Mouse (Mus musculus): ENCODE measurements around the gene Usp50. TPM values are rescaled to one million over a fixed set of nuclear protein-coding genes. Genes with fewer than 3 reads are reported as not detected.

Usp50 gene
- polyA plus RNA-seq, 1 experiment from 2014 or later, result 3.7 TPM

GRCm38 (mm10) chr2:126776416-126776815 is 6.9 kb downstream of the Usp50 start:
- Histone ChIP-seq H3K9me3 (no peaks in the 10 kb centered on the region), H3K27ac (no peak overlapping the region), H3K4me3 (no peak overlapping the region), H3K27me3 (replicated peaks) (no peaks in the 10 kb centered on the region), H3K9ac (no peak overlapping the region), H3K36me3 (no peaks in the 10 kb centered on the region), H3K4me2 (replicated peaks) (no peak overlapping the region), H3K4me1 (no peaks in the 10 kb centered on the region)
- WGBS, result 60% methylated on average over 1 of the region's 1 CpGs
- ATAC-seq (ENCODE audit: low FRiP score, low read depth), result no peak

- 64% methylated on average over 4 of the region's 4 CpGs for WGBS
- H3K4me1 ChIP-seq, result no peaks in the 10 kb centered on the region
Measured at GRCm38 (mm10) chr2:126775951-126776350, 7.3 kb downstream of the Usp50 start.

GRCm38 (mm10) chr2:126772217-126772616 is 11.1 kb downstream of the Usp50 start:
- H3K27ac ChIP-seq, result no peak overlapping the region
- no peaks in the 10 kb centered on the region for H3K27me3 ChIP-seq (replicated peaks)
- H3K4me3 ChIP-seq, result no peak overlapping the region
- no peaks in the 10 kb centered on the region for H3K36me3 ChIP-seq
- H3K4me1 ChIP-seq, result no peaks in the 10 kb centered on the region
- H3K9me3 ChIP-seq, result no peaks in the 10 kb centered on the region
- ATAC-seq (ENCODE audit: low FRiP score, low read depth), result no peak
- WGBS, result 90% methylated on average over 5 of the region's 5 CpGs
- H3K9ac ChIP-seq, result no peak overlapping the region
- no peak overlapping the region for H3K4me2 ChIP-seq (replicated peaks)

More at GRCm38 (mm10) chr2:126775951-126776350, 7.3 kb downstream of the Usp50 start:
- Histone ChIP-seq H3K9me3 (no peaks in the 10 kb centered on the region), H3K27ac (no peak overlapping the region), H3K4me2 (replicated peaks) (no peak overlapping the region), H3K4me3 (no peak overlapping the region), H3K36me3 (no peaks in the 10 kb centered on the region), H3K9ac (no peak overlapping the region), H3K27me3 (replicated peaks) (no peaks in the 10 kb centered on the region)
- no peak for ATAC-seq (ENCODE audit: low FRiP score, low read depth)

- Histone ChIP-seq H3K36me3 (no peaks in the 10 kb centered on the region; the same call in 1 of the 2 replicates), H3K27ac (no peak overlapping the region), H3K4me3 (no peak overlapping the region), H3K9ac (no peak overlapping the region), H3K4me1 (peaks cover 9% of the 10 kb centered on the region; the same call in 1 of the 2 replicates), H3K4me2 (replicated peaks) (no peak overlapping the region), H3K27me3 (replicated peaks) (no peaks in the 10 kb centered on the region), H3K9me3 (no peaks in the 10 kb centered on the region)
- 79% methylated on average over 19 of the region's 19 CpGs for WGBS
- no peak for ATAC-seq (ENCODE audit: low FRiP score, low read depth)
Measured at GRCm38 (mm10) chr2:126769431-126770181, 13.7 kb downstream of the Usp50 start.

GRCm38 (mm10) chr2:126768194-126768593 is 15.1 kb downstream of the Usp50 start:
- H3K9ac ChIP-seq, result no peak overlapping the region
- ATAC-seq (ENCODE audit: low FRiP score, low read depth), result no peak
- H3K27me3 ChIP-seq (replicated peaks), result no peaks in the 10 kb centered on the region
- no peak overlapping the region for H3K4me3 ChIP-seq
- no peak overlapping the region for H3K4me2 ChIP-seq (replicated peaks)
- H3K9me3 ChIP-seq, result no peaks in the 10 kb centered on the region
- peaks cover 9% of the 10 kb centered on the region; the same call in 1 of the 2 replicates for H3K4me1 ChIP-seq
- no peak overlapping the region for H3K27ac ChIP-seq
- peaks cover 8% of the 10 kb centered on the region; the same call in 1 of the 2 replicates for H3K36me3 ChIP-seq
- WGBS, result 76% methylated on average over 4 of the region's 4 CpGs

DNA sequence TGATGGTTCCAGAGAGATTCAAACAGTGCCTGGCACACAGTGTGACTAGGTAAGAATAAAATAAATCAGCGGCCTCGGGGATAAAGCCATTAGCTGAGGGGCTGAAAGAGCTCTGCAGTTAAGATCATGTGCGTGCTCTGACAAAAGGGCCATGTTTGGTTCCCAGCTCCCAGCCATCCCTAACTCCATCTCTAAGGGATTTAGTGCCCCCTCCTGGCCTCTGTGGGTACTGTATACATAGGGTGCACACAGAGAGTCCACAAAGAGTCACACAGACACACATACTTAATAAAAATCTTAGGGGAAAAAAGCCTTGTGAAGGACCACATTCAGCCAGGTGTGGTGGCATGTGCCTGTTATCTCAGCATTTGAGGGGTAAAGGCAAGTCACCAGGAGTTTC is 15.7 kb downstream of the Usp50 start:
- no peak for ATAC-seq (ENCODE audit: low FRiP score, low read depth)
- H3K27ac ChIP-seq, result no peak overlapping the region
- 95% methylated on average over 3 of the region's 3 CpGs for WGBS

DNA sequence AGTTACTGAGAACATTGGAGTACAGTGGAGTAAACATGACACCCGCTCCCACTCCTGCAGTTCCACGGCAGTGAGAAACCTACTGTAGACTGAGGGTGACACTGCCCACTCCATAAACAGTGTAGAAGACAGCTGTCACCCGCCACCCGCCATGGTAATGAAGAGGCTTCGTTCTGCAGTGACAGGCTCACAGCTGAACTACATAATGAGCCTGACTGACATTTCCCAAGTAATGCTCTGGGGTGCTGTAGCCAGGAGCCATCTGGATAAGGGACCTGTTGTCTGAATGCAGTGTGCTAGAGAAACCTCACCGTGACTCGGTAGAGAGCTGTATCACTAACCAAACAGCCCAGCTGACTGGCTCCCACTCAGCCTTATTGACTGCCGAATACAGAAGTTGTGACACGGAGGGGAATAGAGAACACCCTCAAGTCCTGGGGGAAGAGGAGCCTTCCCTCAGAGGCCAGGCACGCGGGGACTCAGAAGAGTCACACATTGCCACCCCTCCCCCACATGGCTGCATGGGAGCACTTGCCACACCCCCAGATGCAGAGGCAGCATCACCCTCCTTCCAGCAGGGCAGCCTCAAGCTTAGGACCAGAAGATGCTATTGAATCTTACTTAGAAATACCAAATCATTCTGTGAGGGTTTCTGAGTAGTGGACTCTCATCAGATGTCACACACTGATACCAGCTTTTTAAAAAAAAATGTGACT is 17.2 kb downstream of the Usp50 start:
- WGBS, result 39% methylated on average over 11 of the region's 11 CpGs
- no peaks in the 10 kb centered on the region for H3K9me3 ChIP-seq
- peak; percentile 79 for ATAC-seq (ENCODE audit: low FRiP score, low read depth)

More for the DNA sequence above, 15.7 kb downstream of the Usp50 start:
- Histone ChIP-seq H3K4me3 (no peak overlapping the region), H3K4me2 (replicated peaks) (no peak overlapping the region), H3K27me3 (replicated peaks) (no peaks in the 10 kb centered on the region), H3K4me1 (peaks cover 9% of the 10 kb centered on the region; the same call in 1 of the 2 replicates), H3K9me3 (no peaks in the 10 kb centered on the region), H3K36me3 (peaks cover 13% of the 10 kb centered on the region), H3K9ac (no peak overlapping the region)

GRCm38 (mm10) chr2:126759351-126759750 is 23.9 kb downstream of the Usp50 start:
- Histone ChIP-seq H3K36me3 (peaks cover 87% of the 10 kb centered on the region), H3K9ac (no peak overlapping the region), H3K4me2 (replicated peaks) (no peak overlapping the region), H3K9me3 (no peaks in the 10 kb centered on the region), H3K4me3 (no peak overlapping the region), H3K27me3 (replicated peaks) (no peaks in the 10 kb centered on the region), H3K4me1 (no peaks in the 10 kb centered on the region), H3K27ac (no peak overlapping the region)
- 96% methylated on average over 7 of the region's 7 CpGs for WGBS
- ATAC-seq (ENCODE audit: low FRiP score, low read depth), result no peak

More for the DNA sequence above, 17.2 kb downstream of the Usp50 start:
- peaks cover 9% of the 10 kb centered on the region; the same call in 1 of the 2 replicates for H3K4me1 ChIP-seq
- no peaks in the 10 kb centered on the region for H3K27me3 ChIP-seq (replicated peaks)
- peaks cover 29% of the 10 kb centered on the region for H3K36me3 ChIP-seq
- no peak overlapping the region for H3K4me3 ChIP-seq
- no peak overlapping the region for H3K27ac ChIP-seq
- H3K4me2 ChIP-seq (replicated peaks), result no peak overlapping the region
- H3K9ac ChIP-seq, result no peak overlapping the region

DNA sequence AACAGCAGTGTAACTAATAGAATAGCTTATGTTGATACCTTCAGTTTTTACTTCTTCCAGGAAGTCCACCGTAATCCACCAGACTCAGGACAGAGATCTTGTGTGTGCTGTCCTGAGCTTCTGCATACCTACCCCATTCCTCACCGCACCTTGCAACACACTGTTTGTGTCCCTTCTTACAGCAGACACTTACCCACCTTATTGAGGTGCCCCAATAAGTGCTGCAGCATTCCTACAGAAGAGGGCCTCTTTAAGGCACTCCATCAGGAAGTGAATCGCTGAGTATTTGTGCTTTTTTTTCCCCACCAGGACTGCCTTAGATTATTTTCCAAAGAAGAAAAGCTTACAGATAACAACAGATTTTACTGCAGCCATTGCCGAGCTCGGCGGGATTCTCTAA is 27.6 kb downstream of the Usp50 start:
- no peaks in the 10 kb centered on the region for H3K4me1 ChIP-seq
- no peak for ATAC-seq (ENCODE audit: low FRiP score, low read depth)
- H3K27me3 ChIP-seq (replicated peaks), result no peaks in the 10 kb centered on the region
- H3K36me3 ChIP-seq, result peaks cover 85% of the 10 kb centered on the region
- no peak overlapping the region for H3K4me2 ChIP-seq (replicated peaks)
- WGBS, result 96% methylated on average over 6 of the region's 6 CpGs
- H3K27ac ChIP-seq, result no peak overlapping the region
- no peak overlapping the region for H3K9ac ChIP-seq
- H3K9me3 ChIP-seq, result no peaks in the 10 kb centered on the region
- no peak overlapping the region for H3K4me3 ChIP-seq

GRCm38 (mm10) chr2:126743389-126743788 is 39.9 kb downstream of the Usp50 start:
- 92% methylated on average over 5 of the region's 5 CpGs for WGBS
- Histone ChIP-seq H3K27me3 (replicated peaks) (no peaks in the 10 kb centered on the region), H3K9me3 (no peaks in the 10 kb centered on the region), H3K4me3 (no peak overlapping the region), H3K9ac (no peak overlapping the region), H3K27ac (no peak overlapping the region), H3K36me3 (peaks cover 64% of the 10 kb centered on the region), H3K4me1 (no peaks in the 10 kb centered on the region), H3K4me2 (replicated peaks) (no peak overlapping the region)
- no peak for ATAC-seq (ENCODE audit: low FRiP score, low read depth)

- Histone ChIP-seq H3K36me3 (peaks cover 62% of the 10 kb centered on the region), H3K9me3 (no peaks in the 10 kb centered on the region), H3K4me3 (no peak overlapping the region), H3K4me2 (replicated peaks) (no peak overlapping the region), H3K27me3 (replicated peaks) (no peaks in the 10 kb centered on the region), H3K27ac (no peak overlapping the region), H3K4me1 (no peaks in the 10 kb centered on the region), H3K9ac (no peak overlapping the region)
- no peak for ATAC-seq (ENCODE audit: low FRiP score, low read depth)
- 91% methylated on average over 2 of the region's 2 CpGs for WGBS
Measured at GRCm38 (mm10) chr2:126740314-126740713, 43.0 kb downstream of the Usp50 start.

DNA sequence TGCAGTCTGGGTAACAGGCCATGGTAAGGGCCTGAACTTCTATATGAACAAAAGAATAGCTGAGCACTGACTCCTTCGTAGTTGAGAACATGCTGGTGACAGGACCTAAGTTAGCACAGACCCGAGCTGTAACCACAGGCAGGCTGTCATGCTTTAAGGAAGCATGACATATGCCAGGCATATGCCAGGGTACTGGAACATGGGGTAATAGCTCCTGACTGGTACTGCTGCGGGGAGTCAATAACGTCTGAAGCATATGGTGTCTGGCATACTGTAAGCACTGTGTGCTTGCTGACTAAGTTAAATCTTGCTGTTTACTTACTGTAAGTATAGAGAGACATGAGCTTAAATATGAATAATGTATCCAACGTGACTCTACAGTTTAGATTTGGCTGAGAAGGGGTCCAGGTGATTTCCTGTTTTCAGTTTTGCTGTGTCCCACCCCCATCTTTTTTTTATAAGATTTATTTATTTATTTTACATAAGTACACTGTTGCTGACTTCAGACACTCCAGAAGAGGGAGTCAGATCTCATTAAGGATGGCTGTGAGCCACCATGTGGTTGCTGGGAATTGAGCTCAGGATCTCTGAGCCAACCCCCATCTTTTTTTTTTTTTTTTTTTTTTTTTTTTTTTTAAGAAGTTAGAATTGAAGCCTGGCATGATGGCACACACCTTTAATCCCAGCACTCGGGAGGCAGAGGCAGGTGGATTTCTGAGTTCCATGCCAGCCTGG is 47.8 kb downstream of the Usp50 start:
- H3K27me3 ChIP-seq (replicated peaks), result no peaks in the 10 kb centered on the region
- H3K4me1 ChIP-seq, result no peaks in the 10 kb centered on the region
- no peak overlapping the region for H3K4me3 ChIP-seq
- H3K9me3 ChIP-seq, result no peaks in the 10 kb centered on the region
- no peak overlapping the region for H3K9ac ChIP-seq
- no peak overlapping the region for H3K27ac ChIP-seq
- WGBS, result 87% methylated on average over 6 of the region's 6 CpGs
- H3K4me2 ChIP-seq (replicated peaks), result no peak overlapping the region
- H3K36me3 ChIP-seq, result peaks cover 59% of the 10 kb centered on the region
- no peak for ATAC-seq (ENCODE audit: low FRiP score, low read depth)

Measured in neural tube, embryonic 12.5 days (tissue).